Mouse (Mus musculus): ENCODE results near the gene Sbk1. TPM values are rescaled to one million over a fixed set of nuclear protein-coding genes. Genes with fewer than 3 reads are reported as not detected.

The Sbk1 gene
- polyA plus RNA-seq, 1 experiment from 2014 or later, result 19.7 TPM

- TF ChIP-seq CTCF (IDR thresholded peaks at IDR 0.05; ENCODE audit: low read depth), result no peak
- Histone ChIP-seq H3K9ac (ENCODE audit: low read depth, low read length) (peak overlapping the region; percentile 86), H3K4me2 (ENCODE audit: low read length) (peak overlapping the region; percentile 100), H3K4me1 (replicated peaks; ENCODE audit: insufficient read depth, low read length) (peaks cover 20% of the 10 kb centered on the region; the same call in 1 of the 2 replicates), H3K27ac (no peak overlapping the region), H3K4me3 (replicated peaks; ENCODE audit: low read depth, low read length) (peak overlapping the region; percentile 86), H3K36me3 (ENCODE audit: insufficient read depth, low read length) (no peaks in the 10 kb centered on the region), H3K27me3 (ENCODE audit: insufficient read depth, low read length) (no peaks in the 10 kb centered on the region), H3K9me3 (replicated peaks; ENCODE audit: low read length) (no peaks in the 10 kb centered on the region)
- DNase-seq (ENCODE audit: low spot score) (no peak), ATAC-seq (replicated peaks; ENCODE audit: low FRiP score, low read depth) (no peak)
- 12% methylated on average over 11 of the region's 11 CpGs for WGBS
These were observed 1.1 kb downstream of the Sbk1 start for GRCm38 (mm10) chr7:126273351-126274042.

- TF ChIP-seq CTCF (IDR thresholded peaks at IDR 0.05; ENCODE audit: low read depth), result no peak
- H3K9me3 ChIP-seq (replicated peaks; ENCODE audit: low read length), result no peaks in the 10 kb centered on the region
- no peaks in the 10 kb centered on the region for H3K36me3 ChIP-seq (ENCODE audit: insufficient read depth, low read length)
- ATAC-seq (replicated peaks; ENCODE audit: low FRiP score, low read depth), result no peak
- no peak for DNase-seq (ENCODE audit: low spot score)
- H3K4me2 ChIP-seq (ENCODE audit: low read length), result peak overlapping the region; percentile 100
- H3K4me3 ChIP-seq (replicated peaks; ENCODE audit: low read depth, low read length), result peak overlapping the region; percentile 86; the same call in 1 of the 2 replicates
- H3K4me1 ChIP-seq (replicated peaks; ENCODE audit: insufficient read depth, low read length), result peaks cover 20% of the 10 kb centered on the region; the same call in 1 of the 2 replicates
- H3K9ac ChIP-seq (ENCODE audit: low read depth, low read length), result 0 out of 2 replicates have a peak overlapping the region, but pooled peaks have one; percentile 14
- H3K27me3 ChIP-seq (ENCODE audit: insufficient read depth, low read length), result no peaks in the 10 kb centered on the region
- no peak overlapping the region for H3K27ac ChIP-seq
- WGBS, result 33% methylated on average over 3 of the region's 3 CpGs
These were observed 1.7 kb downstream of the Sbk1 start for GRCm38 (mm10) chr7:126274137-126274536.

- no peaks in the 10 kb centered on the region for H3K36me3 ChIP-seq (ENCODE audit: insufficient read depth, low read length)
- H3K27me3 ChIP-seq (ENCODE audit: insufficient read depth, low read length), result no peaks in the 10 kb centered on the region
- WGBS, result 21% methylated on average over 4 of the region's 4 CpGs
- H3K27ac ChIP-seq, result no peak overlapping the region
- peak overlapping the region; percentile 100 for H3K4me2 ChIP-seq (ENCODE audit: low read length)
- ATAC-seq (replicated peaks; ENCODE audit: low FRiP score, low read depth), result no peak
- H3K4me3 ChIP-seq (replicated peaks; ENCODE audit: low read depth, low read length), result no peak overlapping the region
- 0 out of 2 replicates have a peak overlapping the region, but pooled peaks have one; percentile 14 for H3K9ac ChIP-seq (ENCODE audit: low read depth, low read length)
- peaks cover 20% of the 10 kb centered on the region; the same call in 1 of the 2 replicates for H3K4me1 ChIP-seq (replicated peaks; ENCODE audit: insufficient read depth, low read length)
- no peaks in the 10 kb centered on the region for H3K9me3 ChIP-seq (replicated peaks; ENCODE audit: low read length)
- no peak for TF ChIP-seq CTCF (IDR thresholded peaks at IDR 0.05; ENCODE audit: low read depth)
- DNase-seq (ENCODE audit: low spot score), result no peak
These were observed 2.2 kb downstream of the Sbk1 start for GRCm38 (mm10) chr7:126274626-126275025.

- Histone ChIP-seq H3K27ac (no peak overlapping the region), H3K27me3 (ENCODE audit: insufficient read depth, low read length) (no peaks in the 10 kb centered on the region), H3K9ac (ENCODE audit: low read depth, low read length) (no peak overlapping the region), H3K4me3 (replicated peaks; ENCODE audit: low read depth, low read length) (no peak overlapping the region), H3K9me3 (replicated peaks; ENCODE audit: low read length) (no peaks in the 10 kb centered on the region), H3K36me3 (ENCODE audit: insufficient read depth, low read length) (no peaks in the 10 kb centered on the region), H3K4me1 (replicated peaks; ENCODE audit: insufficient read depth, low read length) (peaks cover 20% of the 10 kb centered on the region; the same call in 1 of the 2 replicates), H3K4me2 (ENCODE audit: low read length) (no peak overlapping the region)
- TF ChIP-seq CTCF (IDR thresholded peaks at IDR 0.05; ENCODE audit: low read depth), result no peak
- WGBS, result 69% methylated on average over 5 of the region's 5 CpGs
- no peak for ATAC-seq (replicated peaks; ENCODE audit: low FRiP score, low read depth)
- DNase-seq (ENCODE audit: low spot score), result no peak
These were observed 3.3 kb downstream of the Sbk1 start for GRCm38 (mm10) chr7:126275711-126276110.

- no peaks in the 10 kb centered on the region for H3K36me3 ChIP-seq (ENCODE audit: insufficient read depth, low read length)
- H3K4me1 ChIP-seq (replicated peaks; ENCODE audit: insufficient read depth, low read length), result peaks cover 17% of the 10 kb centered on the region; the same call in 1 of the 2 replicates
- no peak overlapping the region for H3K4me2 ChIP-seq (ENCODE audit: low read length)
- ATAC-seq (replicated peaks; ENCODE audit: low FRiP score, low read depth) (no peak), DNase-seq (ENCODE audit: low spot score) (no peak)
- no peaks in the 10 kb centered on the region for H3K9me3 ChIP-seq (replicated peaks; ENCODE audit: low read length)
- WGBS, result 42% methylated on average over 6 of the region's 6 CpGs
- no peaks in the 10 kb centered on the region for H3K27me3 ChIP-seq (ENCODE audit: insufficient read depth, low read length)
- TF ChIP-seq CTCF (IDR thresholded peaks at IDR 0.05; ENCODE audit: low read depth), result no peak
- H3K27ac ChIP-seq, result no peak overlapping the region
- H3K9ac ChIP-seq (ENCODE audit: low read depth, low read length), result no peak overlapping the region
- H3K4me3 ChIP-seq (replicated peaks; ENCODE audit: low read depth, low read length), result no peak overlapping the region
These were observed 3.9 kb downstream of the Sbk1 start for GRCm38 (mm10) chr7:126276297-126276696.

GRCm38 (mm10) chr7:126277536-126278295, 5.3 kb downstream of the Sbk1 start:
- Histone ChIP-seq H3K36me3 (ENCODE audit: insufficient read depth, low read length) (no peaks in the 10 kb centered on the region), H3K27me3 (ENCODE audit: insufficient read depth, low read length) (no peaks in the 10 kb centered on the region), H3K9me3 (replicated peaks; ENCODE audit: low read length) (no peaks in the 10 kb centered on the region), H3K4me2 (ENCODE audit: low read length) (no peak overlapping the region), H3K9ac (ENCODE audit: low read depth, low read length) (no peak overlapping the region), H3K4me3 (replicated peaks; ENCODE audit: low read depth, low read length) (no peak overlapping the region), H3K27ac (no peak overlapping the region), H3K4me1 (replicated peaks; ENCODE audit: insufficient read depth, low read length) (peaks cover 17% of the 10 kb centered on the region; the same call in 1 of the 2 replicates)
- DNase-seq (ENCODE audit: low spot score) (peak; percentile 52), ATAC-seq (replicated peaks; ENCODE audit: low FRiP score, low read depth) (no peak)
- TF ChIP-seq CTCF (IDR thresholded peaks at IDR 0.05; ENCODE audit: low read depth), result no peak
- 39% methylated on average over 22 of the region's 22 CpGs for WGBS
